Mouse (Mus musculus) stomach, embryonic 15.5 days (tissue): ENCODE measurements around the gene Myo10. TPM values are rescaled to one million over a fixed set of nuclear protein-coding genes. Genes with fewer than 3 reads are reported as not detected.

Source experiments
- ATAC-seq: fragments of 200-750 bp; cut with Nextera tagmentation; 2 replicates; pipeline ENCODE4 v1.8.0; 2017; ENCODE audit warnings: low read depth, moderate number of reproducible peaks, moderate TSS enrichment; ENCODE audit not compliant: insufficient read depth, low FRiP score
- H3K27ac ChIP-seq: fragments of 300-500 bp; sonication (generic); 2 replicates; pipeline ENCODE4 v1.5.1; 2015; ENCODE audit warnings: mild to moderate bottlenecking, inconsistent platforms
- H3K27me3 ChIP-seq: fragments of 300-500 bp; sonication (generic); replicated peaks from 2 replicates; pipeline ENCODE4 v1.6.1; 2015; ENCODE audit warnings: inconsistent platforms
- H3K36me3 ChIP-seq: fragments of 300-500 bp; sonication (generic); 2 replicates; pipeline ENCODE4 v1.6.1; 2015; ENCODE audit warnings: inconsistent platforms
- H3K4me1 ChIP-seq: fragments of 300-500 bp; sonication (generic); 2 replicates; pipeline ENCODE4 v1.6.1; 2015; ENCODE audit warnings: inconsistent platforms
- H3K4me2 ChIP-seq: fragments of 300-500 bp; sonication (generic); 2 replicates; pipeline ENCODE4 v1.6.1; 2015; ENCODE audit warnings: mild to moderate bottlenecking, inconsistent platforms
- H3K4me3 ChIP-seq: fragments of 300-500 bp; sonication (generic); replicated peaks from 2 replicates; pipeline ENCODE4 v1.5.1; 2015; ENCODE audit warnings: inconsistent platforms
- H3K9ac ChIP-seq: fragments of 300-500 bp; sonication (generic); 2 replicates; pipeline ENCODE4 v1.6.1; 2015; ENCODE audit warnings: inconsistent platforms
- H3K9me3 ChIP-seq: fragments of 300-500 bp; sonication (generic); 2 replicates; pipeline ENCODE4 v1.6.1; 2016; ENCODE audit warnings: inconsistent platforms
- WGBS: fragments of 180-500 bp; shearing (Covaris S2); methylation state at CpG from one replicate; pipeline ENCODE4 v1.1.7; 2015; 5-methylcytosine and 5-hydroxymethylcytosine counted together
- polyA plus RNA-seq: library from polyadenylated mRNA; unstranded; fragments of >200 nt; fragmentation: Nextera tagmentation; extraction: Ambion mirVana; gene quantifications from 2 replicates; pipeline ENCODE4 v1.2.1, GENCODE M21; 2015

Myo10 gene
- polyA plus RNA-seq, 1 experiment from 2014 or later = 32.4 TPM

GRCm38 (mm10) chr15:25589916-25590315, 32.4 kb upstream of the Myo10 start:
- Histone ChIP-seq H3K4me1 (peaks cover 7% of the 10 kb centered on the region), H3K27me3 (no peaks in the 10 kb centered on the region), H3K27ac (no peak overlapping the region), H3K4me3 (no peak overlapping the region), H3K9me3 (no peaks in the 10 kb centered on the region), H3K9ac (no peak overlapping the region), H3K36me3 (no peaks in the 10 kb centered on the region), H3K4me2 (no peak overlapping the region)
- 52% methylated on average over 5 of the region's 5 CpGs for WGBS
- peak; percentile 7; the same call in 1 of the 2 replicates for ATAC-seq

GRCm38 (mm10) chr15:25590891-25591290, 31.4 kb upstream of the Myo10 start:
- Histone ChIP-seq H3K9ac (no peak overlapping the region), H3K4me2 (no peak overlapping the region), H3K9me3 (no peaks in the 10 kb centered on the region), H3K4me3 (no peak overlapping the region), H3K36me3 (no peaks in the 10 kb centered on the region), H3K27ac (no peak overlapping the region), H3K4me1 (peaks cover 7% of the 10 kb centered on the region), H3K27me3 (no peaks in the 10 kb centered on the region)
- WGBS = 80% methylated on average over 7 of the region's 7 CpGs
- no peak for ATAC-seq

- no peak for ATAC-seq
- H3K9ac ChIP-seq = no peak overlapping the region
- H3K4me2 ChIP-seq = no peak overlapping the region
- H3K4me3 ChIP-seq = no peak overlapping the region
- no peaks in the 10 kb centered on the region for H3K27me3 ChIP-seq
- no peaks in the 10 kb centered on the region for H3K9me3 ChIP-seq
- 62% methylated on average over 4 of the region's 4 CpGs for WGBS
- no peak overlapping the region for H3K27ac ChIP-seq
- peaks cover 2% of the 10 kb centered on the region for H3K4me1 ChIP-seq
- no peaks in the 10 kb centered on the region for H3K36me3 ChIP-seq
These were observed 30.4 kb upstream of the Myo10 start for GRCm38 (mm10) chr15:25591964-25592363.

- no peak overlapping the region for H3K9ac ChIP-seq
- no peaks in the 10 kb centered on the region for H3K9me3 ChIP-seq
- ATAC-seq = no peak
- H3K4me3 ChIP-seq = no peak overlapping the region
- H3K27me3 ChIP-seq = no peaks in the 10 kb centered on the region
- no peak overlapping the region for H3K4me2 ChIP-seq
- WGBS = 72% methylated on average over 7 of the region's 7 CpGs
- no peaks in the 10 kb centered on the region for H3K36me3 ChIP-seq
- H3K27ac ChIP-seq = no peak overlapping the region
- no peaks in the 10 kb centered on the region for H3K4me1 ChIP-seq
These were observed 28.7 kb upstream of the Myo10 start for GRCm38 (mm10) chr15:25593469-25594150.

- ATAC-seq = no peak
- Histone ChIP-seq H3K4me2 (no peak overlapping the region), H3K4me3 (no peak overlapping the region), H3K27me3 (no peaks in the 10 kb centered on the region), H3K4me1 (no peaks in the 10 kb centered on the region), H3K9me3 (no peaks in the 10 kb centered on the region), H3K36me3 (no peaks in the 10 kb centered on the region), H3K27ac (no peak overlapping the region), H3K9ac (no peak overlapping the region)
- 84% methylated on average over 5 of the region's 5 CpGs for WGBS
These were observed 24.0 kb upstream of the Myo10 start for GRCm38 (mm10) chr15:25598313-25598712.

GRCm38 (mm10) chr15:25602306-25602705, 20.0 kb upstream of the Myo10 start:
- WGBS = 44% methylated on average over 8 of the region's 8 CpGs
- no peak for ATAC-seq
- H3K4me3 ChIP-seq = no peak overlapping the region
- no peak overlapping the region for H3K9ac ChIP-seq
- no peaks in the 10 kb centered on the region for H3K36me3 ChIP-seq
- H3K27me3 ChIP-seq = no peaks in the 10 kb centered on the region
- H3K9me3 ChIP-seq = no peaks in the 10 kb centered on the region
- H3K4me2 ChIP-seq = no peak overlapping the region
- peaks cover 12% of the 10 kb centered on the region; the same call in 1 of the 2 replicates for H3K4me1 ChIP-seq
- H3K27ac ChIP-seq = no peak overlapping the region

- WGBS = 18% methylated on average over 6 of the region's 6 CpGs
- ATAC-seq = no peak
These were observed 19.0 kb upstream of the Myo10 start for GRCm38 (mm10) chr15:25603286-25603685.

GRCm38 (mm10) chr15:25604231-25604630, 18.1 kb upstream of the Myo10 start:
- H3K4me3 ChIP-seq = no peak overlapping the region
- no peaks in the 10 kb centered on the region for H3K27me3 ChIP-seq
- no peak overlapping the region for H3K27ac ChIP-seq
- H3K4me2 ChIP-seq = no peak overlapping the region
- no peak overlapping the region for H3K9ac ChIP-seq
- 86% methylated on average over 1 of the region's 1 CpGs for WGBS
- no peak for ATAC-seq
- no peaks in the 10 kb centered on the region for H3K36me3 ChIP-seq
- peaks cover 16% of the 10 kb centered on the region for H3K4me1 ChIP-seq
- H3K9me3 ChIP-seq = no peaks in the 10 kb centered on the region

More at GRCm38 (mm10) chr15:25603286-25603685, 19.0 kb upstream of the Myo10 start:
- Histone ChIP-seq H3K4me3 (no peak overlapping the region), H3K4me2 (no peak overlapping the region), H3K9ac (no peak overlapping the region), H3K9me3 (no peaks in the 10 kb centered on the region), H3K36me3 (no peaks in the 10 kb centered on the region), H3K27ac (no peak overlapping the region), H3K4me1 (peaks cover 16% of the 10 kb centered on the region; the same call in 1 of the 2 replicates), H3K27me3 (no peaks in the 10 kb centered on the region)

GRCm38 (mm10) chr15:25605376-25605775, 16.9 kb upstream of the Myo10 start:
- Histone ChIP-seq H3K4me1 (peaks cover 16% of the 10 kb centered on the region), H3K27ac (no peak overlapping the region), H3K9ac (no peak overlapping the region), H3K36me3 (no peaks in the 10 kb centered on the region), H3K27me3 (no peaks in the 10 kb centered on the region), H3K4me2 (no peak overlapping the region), H3K9me3 (no peaks in the 10 kb centered on the region), H3K4me3 (no peak overlapping the region)
- no peak for ATAC-seq
- 61% methylated on average over 4 of the region's 4 CpGs for WGBS

GRCm38 (mm10) chr15:25608742-25609141, 13.6 kb upstream of the Myo10 start:
- no peak for ATAC-seq
- no peaks in the 10 kb centered on the region for H3K36me3 ChIP-seq
- WGBS = 62% methylated on average over 3 of the region's 3 CpGs
- no peak overlapping the region for H3K4me3 ChIP-seq
- peaks cover 16% of the 10 kb centered on the region for H3K4me1 ChIP-seq
- no peaks in the 10 kb centered on the region for H3K27me3 ChIP-seq
- H3K9ac ChIP-seq = no peak overlapping the region
- H3K27ac ChIP-seq = no peak overlapping the region
- H3K4me2 ChIP-seq = no peak overlapping the region
- H3K9me3 ChIP-seq = no peaks in the 10 kb centered on the region

- H3K9me3 ChIP-seq = no peaks in the 10 kb centered on the region
- no peak overlapping the region for H3K9ac ChIP-seq
- H3K27me3 ChIP-seq = no peaks in the 10 kb centered on the region
- no peak overlapping the region for H3K27ac ChIP-seq
- H3K36me3 ChIP-seq = no peaks in the 10 kb centered on the region
- H3K4me1 ChIP-seq = peaks cover 16% of the 10 kb centered on the region
- WGBS = 23% methylated on average over 10 of the region's 10 CpGs
- 0 out of 2 replicates have a peak, but pooled peaks have one; percentile 32 for ATAC-seq
- no peak overlapping the region for H3K4me3 ChIP-seq
- H3K4me2 ChIP-seq = no peak overlapping the region
These were observed 13.1 kb upstream of the Myo10 start for GRCm38 (mm10) chr15:25609253-25609652.

- peaks cover 15% of the 10 kb centered on the region for H3K4me1 ChIP-seq
- 0 out of 2 replicates have a peak overlapping the region, but pooled peaks have one; percentile 11 for H3K27ac ChIP-seq
- no peaks in the 10 kb centered on the region for H3K27me3 ChIP-seq
- 60% methylated on average over 6 of the region's 6 CpGs for whole genome bisulfite sequencing
- H3K36me3 ChIP-seq = no peaks in the 10 kb centered on the region
- peak; percentile 51; the same call in 1 of the 2 replicates for ATAC-seq
- no peak overlapping the region for H3K9ac ChIP-seq
- no peak overlapping the region for H3K4me3 ChIP-seq
- H3K4me2 ChIP-seq = no peak overlapping the region
- H3K9me3 ChIP-seq = no peaks in the 10 kb centered on the region
These were observed 11.1 kb upstream of the Myo10 start for GRCm38 (mm10) chr15:25611178-25611577.
